Mouse (Mus musculus) neural tube, embryonic 11.5 days (tissue): ENCODE measurements at regions not wholly inside any gene's neighbourhood (a gene's known extent, or its start where the extent isn't known, plus 50 kb on each side); places are given as distances from the start of the nearest gene placed in this dataset.

Source experiments
- ATAC-seq: fragments of 200-750 bp; cut with Nextera tagmentation; 2 replicates; pipeline ENCODE4 v1.8.0; 2017; ENCODE audit warnings: moderate number of reproducible peaks, mild to moderate bottlenecking, moderate TSS enrichment, moderate library complexity; ENCODE audit not compliant: insufficient read depth, low FRiP score, low TSS enrichment
- DNase-seq: peaks from one replicate; pipeline ENCODE4 v3.0.0-alpha.2; 2015; ENCODE audit warnings: low spot score
- H3K27ac ChIP-seq: fragments of 300-500 bp; sonication (generic); 2 replicates; pipeline ENCODE4 v1.5.1; 2014; ENCODE audit warnings: low read depth, mild to moderate bottlenecking, low read length
- H3K27me3 ChIP-seq: fragments of 300-500 bp; sonication (generic); 2 replicates; pipeline ENCODE4 v1.6.1; 2014; ENCODE audit warnings: mild to moderate bottlenecking, low read length, mixed read lengths; ENCODE audit not compliant: control insufficient read depth, insufficient read depth
- H3K36me3 ChIP-seq: fragments of 300-500 bp; sonication (generic); 2 replicates; pipeline ENCODE4 v1.6.1; 2014; ENCODE audit warnings: mild to moderate bottlenecking, low read length, moderate library complexity, mixed read lengths; ENCODE audit not compliant: control insufficient read depth, insufficient read depth
- H3K4me1 ChIP-seq: fragments of 300-500 bp; sonication (generic); 2 replicates; pipeline ENCODE4 v1.6.1; 2014; ENCODE audit warnings: low read length, mixed read lengths; ENCODE audit not compliant: control insufficient read depth, insufficient read depth
- H3K4me2 ChIP-seq: fragments of 300-500 bp; sonication (generic); 2 replicates; pipeline ENCODE4 v1.6.1; 2014; ENCODE audit warnings: low read depth, mild to moderate bottlenecking, moderate library complexity
- H3K4me3 ChIP-seq: fragments of 300-500 bp; sonication (generic); 2 replicates; pipeline ENCODE4 v1.5.1; 2014; ENCODE audit warnings: low read depth, low read length
- H3K9ac ChIP-seq: fragments of 300-500 bp; sonication (generic); 2 replicates; pipeline ENCODE4 v1.6.1; 2014; ENCODE audit warnings: mild to moderate bottlenecking, low read length
- H3K9me3 ChIP-seq: fragments of 300-500 bp; sonication (generic); 2 replicates; pipeline ENCODE4 v1.6.1; 2016; ENCODE audit warnings: low read length; ENCODE audit not compliant: control insufficient read depth
- WGBS: fragments of 180-500 bp; shearing (Covaris S2); extraction: QIAGEN DNeasy Blood & Tissue Kit; methylation state at CpG from one replicate; pipeline ENCODE4 v1.1.7; 2014; 5-methylcytosine and 5-hydroxymethylcytosine counted together

DNA sequence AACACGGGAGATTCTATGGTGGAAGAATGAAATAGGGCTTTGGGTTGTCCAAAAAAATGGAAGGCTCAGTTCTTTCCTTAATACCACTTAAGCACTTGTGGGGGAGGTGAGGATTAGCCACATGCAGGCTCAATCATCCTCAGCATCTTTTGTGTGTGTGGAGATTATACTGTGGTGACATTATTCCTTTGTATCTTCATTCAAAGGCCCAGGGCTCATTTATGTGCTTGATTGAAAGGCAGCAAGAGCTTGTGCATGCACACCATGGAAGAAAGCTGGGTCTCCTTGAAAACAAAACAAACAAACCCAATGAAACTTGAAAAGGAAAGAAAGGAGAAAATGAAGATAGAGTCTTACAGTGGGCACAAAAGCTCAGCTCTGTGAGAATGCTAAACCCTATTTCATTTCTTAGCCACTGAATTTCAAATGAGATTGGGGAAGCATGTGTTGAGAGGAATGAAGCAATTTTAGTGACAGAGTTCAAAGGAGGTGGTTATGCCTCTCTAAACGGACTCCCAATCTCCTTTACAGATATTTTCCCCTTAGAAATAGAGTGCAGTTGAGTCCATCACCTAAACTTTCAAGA, 1106.8 kb downstream of the Cdh8 start:
- H3K9me3 ChIP-seq: no peaks in the 10 kb centered on the region
- H3K9ac ChIP-seq: no peak overlapping the region
- no peak overlapping the region for H3K27ac ChIP-seq
- H3K36me3 ChIP-seq: no peaks in the 10 kb centered on the region
- H3K4me1 ChIP-seq: no peaks in the 10 kb centered on the region
- WGBS: 55% methylated on average over 2 of the region's 2 CpGs
- H3K4me2 ChIP-seq: no peak overlapping the region
- DNase-seq (no peak), ATAC-seq (no peak)
- H3K27me3 ChIP-seq: no peaks in the 10 kb centered on the region
- no peak overlapping the region for H3K4me3 ChIP-seq

DNA sequence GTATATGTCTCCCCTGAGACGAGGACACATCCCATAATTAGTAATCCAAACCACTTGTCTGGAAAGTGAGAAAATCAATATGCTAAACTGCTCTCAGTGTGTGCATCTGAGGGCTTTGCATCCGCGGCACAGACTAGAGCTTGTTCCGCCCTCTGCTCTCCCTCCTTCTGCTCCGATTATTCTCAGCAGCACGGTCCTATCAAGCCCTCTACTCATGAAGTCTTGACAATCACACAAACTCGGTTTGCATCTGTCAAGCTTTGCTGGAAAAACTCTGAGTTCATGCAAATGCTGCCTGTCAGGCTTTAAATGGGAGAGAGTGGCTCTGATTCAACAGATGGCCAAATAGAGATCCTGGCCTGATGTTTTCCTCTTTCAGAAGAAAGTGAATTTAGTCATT, 1121.3 kb downstream of the Cdh8 start:
- no peak overlapping the region for H3K27ac ChIP-seq
- no peak for DNase-seq
- no peaks in the 10 kb centered on the region for H3K27me3 ChIP-seq
- no peaks in the 10 kb centered on the region for H3K4me1 ChIP-seq
- no peaks in the 10 kb centered on the region for H3K9me3 ChIP-seq
- ATAC-seq: no peak
- no peak overlapping the region for H3K4me3 ChIP-seq
- H3K9ac ChIP-seq: no peak overlapping the region
- no peak overlapping the region for H3K4me2 ChIP-seq
- 69% methylated on average over 7 of the region's 7 CpGs for WGBS
- H3K36me3 ChIP-seq: no peaks in the 10 kb centered on the region

GRCm38 (mm10) chr8:98260281-98260680, 1156.0 kb downstream of the Cdh8 start:
- H3K4me2 ChIP-seq: no peak overlapping the region
- no peaks in the 10 kb centered on the region for H3K4me1 ChIP-seq
- H3K27me3 ChIP-seq: no peaks in the 10 kb centered on the region
- 86% methylated on average over 3 of the region's 3 CpGs for WGBS
- H3K9me3 ChIP-seq: no peaks in the 10 kb centered on the region
- no peaks in the 10 kb centered on the region for H3K36me3 ChIP-seq
- DNase-seq (no peak), ATAC-seq (no peak)
- H3K27ac ChIP-seq: no peak overlapping the region
- H3K4me3 ChIP-seq: no peak overlapping the region
- no peak overlapping the region for H3K9ac ChIP-seq

- no peak for DNase-seq
Measured at GRCm38 (mm10) chr8:98243328-98243926, 1172.8 kb downstream of the Cdh8 start.

GRCm38 (mm10) chr8:98214019-98214418, 1202.3 kb downstream of the Cdh8 start:
- Histone ChIP-seq H3K9me3 (no peaks in the 10 kb centered on the region), H3K9ac (no peak overlapping the region), H3K4me1 (no peaks in the 10 kb centered on the region), H3K36me3 (no peaks in the 10 kb centered on the region), H3K4me2 (no peak overlapping the region), H3K4me3 (no peak overlapping the region), H3K27me3 (no peaks in the 10 kb centered on the region), H3K27ac (no peak overlapping the region)
- ATAC-seq: no peak
- DNase-seq: no peak

More at GRCm38 (mm10) chr8:98243328-98243926, 1172.8 kb downstream of the Cdh8 start:
- no peak overlapping the region for H3K27ac ChIP-seq
- H3K4me3 ChIP-seq: no peak overlapping the region
- H3K4me2 ChIP-seq: no peak overlapping the region
- H3K9ac ChIP-seq: no peak overlapping the region
- H3K4me1 ChIP-seq: no peaks in the 10 kb centered on the region
- H3K27me3 ChIP-seq: no peaks in the 10 kb centered on the region
- 83% methylated on average over 6 of the region's 6 CpGs for WGBS
- H3K36me3 ChIP-seq: no peaks in the 10 kb centered on the region
- ATAC-seq: no peak
- no peaks in the 10 kb centered on the region for H3K9me3 ChIP-seq
